19 mouse cellular contexts compared by ENCODE assay signal in genomic region chr14:56816541-56816940, GRCm38 (mm10). TPM values are rescaled to one million over a fixed set of nuclear protein-coding genes. Genes with fewer than 3 reads are reported as not detected.
DNase-seq lines count a peak whose midpoint lies in the region; ATAC-seq lines count a peak whose summit lies in the region.
"Had no signal": no experiment of that assay in that cellular context is flagged by ENCODE, and none has a peak within 500 bp of the region (broad histone marks: within the 10 kb centered on the region; RNA-seq: fewer than 3 reads in every experiment).

No protein-coding gene starts in this region.

- H3K27ac ChIP-seq in embryonic facial prominence, embryonic 13.5 days, result peak overlapping the region; percentile 49; the same call in 1 of the 2 replicates
- no peak overlapping the region for H3K27ac ChIP-seq in embryonic facial prominence, embryonic 10.5 days (replicated peaks)
- H3K27ac ChIP-seq in hindbrain, embryonic 11.5 days (ENCODE audit: low read depth, low read length), result no peak overlapping the region
- H3K27ac ChIP-seq: embryonic facial prominence, embryonic 12.5 days; forebrain, embryonic 12.5 days; hindbrain, embryonic 10.5 days; hindbrain, embryonic 15.5 days had no signal

- H3K4me2 ChIP-seq in embryonic facial prominence, embryonic 13.5 days, result no peak overlapping the region
- no peak overlapping the region for H3K4me2 ChIP-seq in hindbrain, embryonic 11.5 days (replicated peaks; ENCODE audit: low read depth, low read length)
- H3K4me2 ChIP-seq: embryonic facial prominence, embryonic 12.5 days; forebrain, embryonic 12.5 days; heart, embryonic 12.5 days; hindbrain, embryonic 15.5 days had no signal

- H3K27me3 ChIP-seq in embryonic facial prominence, embryonic 13.5 days, result no peaks in the 10 kb centered on the region
- no peaks in the 10 kb centered on the region; the same call in 1 of the 2 replicates for H3K27me3 ChIP-seq in embryonic facial prominence, embryonic 10.5 days (replicated peaks; ENCODE audit: low read depth, poor library complexity, severe bottlenecking)
- no peaks in the 10 kb centered on the region for H3K27me3 ChIP-seq in hindbrain, embryonic 11.5 days (ENCODE audit: control insufficient read depth, insufficient read depth, low read length)
- H3K27me3 ChIP-seq: embryonic facial prominence, embryonic 12.5 days; forebrain, embryonic 12.5 days; heart, embryonic 12.5 days; hindbrain, embryonic 15.5 days had no signal

- H3K36me3 ChIP-seq in embryonic facial prominence, embryonic 13.5 days, result no peaks in the 10 kb centered on the region
- no peaks in the 10 kb centered on the region for H3K36me3 ChIP-seq in embryonic facial prominence, embryonic 10.5 days (replicated peaks)
- no peaks in the 10 kb centered on the region for H3K36me3 ChIP-seq in hindbrain, embryonic 11.5 days (ENCODE audit: control insufficient read depth, insufficient read depth, low read length)
- H3K36me3 ChIP-seq: embryonic facial prominence, embryonic 12.5 days; forebrain, embryonic 12.5 days; heart, embryonic 12.5 days; hindbrain, embryonic 10.5 days; hindbrain, embryonic 15.5 days had no signal

- intact Hi-C loops in gastrocnemius, postnatal 36 days (cut with DNase I), result loop anchor here (5.0 kb wide), 1 partner anchor 66 kb away; no protein-coding TSS in a partner anchor

- H3K4me3 ChIP-seq in embryonic facial prominence, embryonic 13.5 days, result no peak overlapping the region
- H3K4me3 ChIP-seq in embryonic facial prominence, embryonic 10.5 days, result no peak overlapping the region
- H3K4me3 ChIP-seq in hindbrain, embryonic 11.5 days (ENCODE audit: low read depth, low read length), result no peak overlapping the region
- H3K4me3 ChIP-seq: embryonic facial prominence, embryonic 12.5 days; forebrain, embryonic 12.5 days; heart, embryonic 12.5 days; hindbrain, embryonic 10.5 days; hindbrain, embryonic 15.5 days had no signal

- H3K9me3 ChIP-seq in embryonic facial prominence, embryonic 13.5 days, result 0 out of 2 replicates have a peak, but pooled peaks cover 3% of the 10 kb centered on the region
- H3K9me3 ChIP-seq in embryonic facial prominence, embryonic 10.5 days, result no peaks in the 10 kb centered on the region
- H3K9me3 ChIP-seq in hindbrain, embryonic 11.5 days (ENCODE audit: control insufficient read depth, low read length), result no peaks in the 10 kb centered on the region
- H3K9me3 ChIP-seq: embryonic facial prominence, embryonic 12.5 days; forebrain, embryonic 12.5 days; heart, embryonic 12.5 days; hindbrain, embryonic 10.5 days; hindbrain, embryonic 15.5 days had no signal

- 80% methylated on average over 4 of the region's 4 CpGs for WGBS in embryonic facial prominence, embryonic 13.5 days
- 92% methylated on average over 4 of the region's 4 CpGs for WGBS in embryonic facial prominence, embryonic 10.5 days
- WGBS in hindbrain, embryonic 11.5 days, result 97% methylated on average over 4 of the region's 4 CpGs

- H3K9ac ChIP-seq in embryonic facial prominence, embryonic 13.5 days, result no peak overlapping the region
- no peak overlapping the region for H3K9ac ChIP-seq in hindbrain, embryonic 11.5 days (ENCODE audit: low read depth, low read length)
- H3K9ac ChIP-seq: embryonic facial prominence, embryonic 12.5 days; forebrain, embryonic 12.5 days; heart, embryonic 12.5 days; hindbrain, embryonic 15.5 days had no signal

- no peak for ATAC-seq in embryonic facial prominence, embryonic 13.5 days (ENCODE audit: insufficient number of reproducible peaks, insufficient read depth, low FRiP score, low TSS enrichment, low read depth)
- peak; percentile 42 for ATAC-seq in CD4-positive, CD25-positive, alpha-beta regulatory T cell, adult 4 months
- no peak for ATAC-seq in hindbrain, embryonic 11.5 days (ENCODE audit: low FRiP score)
- ATAC-seq: forebrain, embryonic 16.5 days had no signal

- DNase-seq in embryonic facial prominence, embryonic 10.5 days (ENCODE audit: low spot score), result no peak
- peak; percentile 80 for DNase-seq in induced T-regulatory cell, adult 2 months (ENCODE audit: low read depth)
- no peak for DNase-seq in gastrocnemius, postnatal 36 days
- DNase-seq in hindbrain, embryonic 11.5 days (ENCODE audit: low spot score), result no peak
- no peak for DNase-seq in frontal cortex, postnatal 14 days (ENCODE audit: low spot score in 2 of 2)
- DNase-seq: adrenal gland, postnatal 14 days; B cell, adult 2 months; cerebellum, adult 11-12 months; cerebellum, adult 9-10 months; gastrocnemius, postnatal 14 days; kidney, adult 11 months had no signal

- H3K4me1 ChIP-seq in embryonic facial prominence, embryonic 13.5 days, result peaks cover 7% of the 10 kb centered on the region
- peaks cover 18% of the 10 kb centered on the region for H3K4me1 ChIP-seq in embryonic facial prominence, embryonic 10.5 days
- H3K4me1 ChIP-seq in hindbrain, embryonic 11.5 days (replicated peaks; ENCODE audit: control insufficient read depth, insufficient read depth, low read length), result no peaks in the 10 kb centered on the region

RNA-seq across cellular contexts. Expression of gene Zmym5, which starts 5.0 kb away (rescaled TPM):
- polyA plus RNA-seq in embryonic facial prominence, embryonic 13.5 days (2015; fragmentation: Nextera tagmentation; extraction: Ambion mirVana), result 29.5 and 31.8 TPM in 2 replicates
- 22.2 and 26.5 TPM in 2 replicates for polyA plus RNA-seq in embryonic facial prominence, embryonic 10.5 days (2016; fragmentation: Nextera tagmentation; extraction: Ambion mirVana)
- polyA plus RNA-seq in CD4-positive, CD25-positive, alpha-beta regulatory T cell, adult 4 months (2017; shearing (Covaris generic)), result 10 to 100 TPM; 52.6 to 53.7 TPM
- 10 to 100 TPM; 12.8 to 18.5 TPM for total RNA-seq in gastrocnemius, postnatal 36 days (2021)
- polyA plus RNA-seq in hindbrain, embryonic 11.5 days (2014; fragmentation: Nextera tagmentation; extraction: Ambion mirVana), result 23.5 and 29.4 TPM in 2 replicates

RNA-seq across cellular contexts. Expression of gene Pspc1, which starts 38.4 kb away (rescaled TPM):
- polyA plus RNA-seq in embryonic facial prominence, embryonic 13.5 days (2015; fragmentation: Nextera tagmentation; extraction: Ambion mirVana), result 35.3 and 45.7 TPM in 2 replicates
- polyA plus RNA-seq in embryonic facial prominence, embryonic 10.5 days (2016; fragmentation: Nextera tagmentation; extraction: Ambion mirVana), result 41.3 and 44.7 TPM in 2 replicates
- polyA plus RNA-seq in CD4-positive, CD25-positive, alpha-beta regulatory T cell, adult 4 months (2017; shearing (Covaris generic)), result 10 to 100 TPM; 11.8 to 17.9 TPM
- 1 to 10 TPM; 6.3 to 8.8 TPM for total RNA-seq in gastrocnemius, postnatal 36 days (2021)
- polyA plus RNA-seq in hindbrain, embryonic 11.5 days (2014; fragmentation: Nextera tagmentation; extraction: Ambion mirVana), result 62.0 and 62.4 TPM in 2 replicates
